Mouse (Mus musculus) G1E (cell line): ENCODE results near the gene Bend3.

Experiments used
- CTCF ChIP-seq: IDR thresholded peaks from 2 replicates; pipeline ENCODE4 v1.5.1; 2012; ENCODE audit warnings: low read depth, low read length, inconsistent platforms, mixed read lengths
- GATA1 ChIP-seq: IDR thresholded peaks from 2 replicates; pipeline ENCODE4 v1.6.1; 2012; ENCODE audit warnings: borderline replicate concordance, low read length, inconsistent platforms, mixed read lengths
- POLR2AphosphoS5 ChIP-seq: IDR thresholded peaks from 2 replicates; pipeline ENCODE4 v1.6.1; 2012; ENCODE audit warnings: low read depth, low read length, inconsistent platforms; ENCODE audit not compliant: insufficient replicate concordance
- TAL1 ChIP-seq: conservative IDR thresholded peaks from 2 replicates; pipeline ENCODE4 v1.6.1; 2012; ENCODE audit warnings: low read depth, low read length, inconsistent platforms, mixed read lengths

- TF ChIP-seq CTCF, result no peak
- TF ChIP-seq GATA1, result no peak
- TF ChIP-seq POLR2AphosphoS5, result no peak
- TF ChIP-seq TAL1, result no peak
Observed at GRCm38 (mm10) chr10:43463227-43463626, 15.4 kb upstream of the Bend3 start.
